Mouse (Mus musculus) heart, embryonic 10.5 days (tissue): ENCODE data around the gene Kif16b. TPM values are rescaled to one million over a fixed set of nuclear protein-coding genes. Genes with fewer than 3 reads are reported as not detected.

Experiments
- DNase-seq: peaks from one replicate; pipeline ENCODE4 v3.0.0-alpha.2; 2017; ENCODE audit warnings: low spot score
- H3K27ac ChIP-seq: fragments of 300-500 bp; sonication (generic); 2 replicates; pipeline ENCODE4 v1.5.1; 2016; ENCODE audit warnings: mild to moderate bottlenecking
- H3K27me3 ChIP-seq: fragments of 300-500 bp; sonication (generic); 2 replicates; pipeline ENCODE4 v1.6.1; 2016; ENCODE audit warnings: mild to moderate bottlenecking; ENCODE audit not compliant: poor library complexity, insufficient read depth, severe bottlenecking
- H3K36me3 ChIP-seq: fragments of 300-500 bp; sonication (generic); 2 replicates; pipeline ENCODE4 v1.6.1; 2016; ENCODE audit warnings: mild to moderate bottlenecking, moderate library complexity
- H3K4me1 ChIP-seq: fragments of 300-500 bp; sonication (generic); 2 replicates; pipeline ENCODE4 v1.6.1; 2016; ENCODE audit warnings: mild to moderate bottlenecking
- H3K4me3 ChIP-seq: fragments of 300-500 bp; sonication (generic); 2 replicates; pipeline ENCODE4 v1.5.1; 2016; ENCODE audit warnings: mild to moderate bottlenecking, moderate library complexity
- H3K9me3 ChIP-seq: fragments of 300-500 bp; sonication (generic); 2 replicates; pipeline ENCODE4 v1.6.1; 2016; ENCODE audit warnings: mild to moderate bottlenecking, moderate library complexity
- WGBS: fragments of 180-500 bp; shearing (Covaris S2); methylation state at CpG from one replicate; pipeline ENCODE4 v1.1.7; 2016; 5-methylcytosine and 5-hydroxymethylcytosine counted together
- polyA plus RNA-seq: library from polyadenylated mRNA; unstranded; fragments of >200 nt; fragmentation: Nextera tagmentation; extraction: Ambion mirVana; gene quantifications from 2 replicates; pipeline ENCODE4 v1.2.1, GENCODE M21; 2016

The Kif16b gene
- polyA plus RNA-seq, 1 experiment from 2014 or later = 9.6 TPM

DNA sequence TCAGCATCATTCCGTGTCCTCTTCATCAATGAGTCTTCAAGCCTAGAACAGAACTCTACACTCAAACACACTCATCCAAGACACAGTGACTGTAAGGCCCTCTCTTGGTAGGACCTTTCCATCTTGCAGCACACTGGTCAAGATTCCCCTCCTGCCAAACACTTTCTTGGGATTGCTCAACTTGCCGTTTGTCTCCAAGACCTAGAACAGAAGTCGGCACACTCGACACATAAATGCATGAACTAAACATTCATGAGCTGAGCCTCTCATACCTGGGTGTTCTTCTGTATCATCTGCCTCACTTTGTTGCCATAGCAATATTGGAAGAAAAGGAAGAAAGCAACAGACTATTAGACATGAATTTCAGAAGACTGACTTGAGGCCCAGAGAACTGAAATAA, 16.9 kb downstream of the Kif16b start:
- H3K27ac ChIP-seq = no peak overlapping the region
- H3K4me3 ChIP-seq = no peak overlapping the region
- no peaks in the 10 kb centered on the region for H3K27me3 ChIP-seq
- DNase-seq = no peak
- peaks cover 32% of the 10 kb centered on the region for H3K4me1 ChIP-seq
- H3K36me3 ChIP-seq = no peaks in the 10 kb centered on the region
- WGBS = 92% methylated on average over 4 of the region's 4 CpGs
- no peaks in the 10 kb centered on the region for H3K9me3 ChIP-seq

DNA sequence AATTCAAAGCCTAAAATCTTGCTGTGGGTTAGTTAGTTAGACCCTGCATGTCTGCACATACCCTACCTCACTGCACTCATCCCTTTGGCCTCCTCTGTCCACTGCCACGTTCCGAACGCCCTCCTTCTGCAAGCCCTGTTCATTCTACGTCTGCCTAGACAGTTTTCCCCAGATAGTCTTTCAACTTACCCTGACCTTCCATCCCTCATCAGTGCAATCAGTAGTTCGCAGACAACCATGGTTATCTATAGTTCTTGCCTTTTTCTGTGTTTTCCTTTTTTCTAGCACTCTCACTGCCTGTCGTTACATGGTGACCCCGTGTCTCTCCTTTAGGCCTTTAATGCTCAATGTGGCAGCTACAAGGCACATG, 17.7 kb downstream of the Kif16b start:
- no peak overlapping the region for H3K27ac ChIP-seq
- peaks cover 36% of the 10 kb centered on the region for H3K4me1 ChIP-seq
- H3K9me3 ChIP-seq = no peaks in the 10 kb centered on the region
- DNase-seq = no peak
- 63% methylated on average over 7 of the region's 7 CpGs for WGBS
- H3K4me3 ChIP-seq = no peak overlapping the region
- no peaks in the 10 kb centered on the region for H3K36me3 ChIP-seq
- no peaks in the 10 kb centered on the region for H3K27me3 ChIP-seq

DNA sequence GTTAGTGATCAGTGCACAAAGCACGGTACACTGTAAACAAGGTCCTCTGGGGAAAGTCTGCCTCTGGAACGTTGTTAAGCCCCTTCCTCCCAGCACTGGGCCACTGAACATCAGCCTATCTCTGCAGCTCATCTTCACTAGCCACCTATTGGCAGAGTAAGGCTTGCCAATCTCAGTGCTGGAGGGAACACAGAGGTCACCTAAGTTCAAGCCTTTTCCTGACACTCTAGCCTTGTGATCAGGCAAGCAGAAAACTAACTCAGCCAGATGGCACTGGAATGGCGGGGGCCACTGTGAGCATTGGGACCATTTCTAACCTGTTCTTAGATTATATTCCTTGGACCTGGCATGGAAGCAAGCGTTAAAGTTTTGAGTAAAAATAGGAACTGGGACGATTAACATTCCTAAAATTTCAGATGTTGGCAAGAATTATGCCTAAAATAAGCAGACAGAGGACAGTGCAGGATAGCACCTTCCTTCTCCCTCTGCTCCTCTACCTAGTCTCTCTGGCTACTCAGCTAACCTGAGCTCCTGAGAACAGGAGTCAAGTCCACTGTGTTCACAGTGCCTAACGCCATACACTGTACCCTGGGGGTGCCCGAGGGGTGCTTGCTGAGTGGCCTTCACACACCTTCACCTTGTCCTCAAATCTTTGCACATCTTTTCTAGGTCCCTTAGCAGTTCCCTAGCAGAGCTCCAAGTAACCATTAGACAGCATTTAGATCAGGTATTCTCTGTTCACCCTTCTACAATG, 18.3 kb downstream of the Kif16b start:
- DNase-seq = no peak
- no peak overlapping the region for H3K27ac ChIP-seq
- H3K4me1 ChIP-seq = peaks cover 36% of the 10 kb centered on the region
- no peaks in the 10 kb centered on the region for H3K9me3 ChIP-seq
- 60% methylated on average over 7 of the region's 7 CpGs for WGBS
- H3K36me3 ChIP-seq = no peaks in the 10 kb centered on the region
- H3K4me3 ChIP-seq = no peak overlapping the region
- H3K27me3 ChIP-seq = no peaks in the 10 kb centered on the region

DNA sequence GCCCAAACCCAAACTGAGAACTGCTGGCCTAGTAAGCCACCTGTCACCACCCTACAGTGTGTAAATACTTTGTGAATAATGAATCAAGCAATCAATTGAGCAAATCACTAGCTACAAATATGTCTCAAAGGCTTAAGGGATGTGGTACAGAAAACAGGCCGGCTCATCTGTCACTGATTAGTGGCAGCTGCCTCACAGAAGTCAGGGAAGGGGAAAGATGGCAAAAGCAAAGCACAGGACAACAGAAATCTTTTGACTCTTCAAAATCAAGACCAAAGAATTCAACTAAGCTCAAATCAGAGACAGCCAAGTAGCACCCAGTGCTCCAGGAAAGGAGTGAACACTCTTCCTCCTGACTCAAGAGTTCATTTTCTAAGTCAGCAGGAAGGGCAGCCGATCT, 18.9 kb downstream of the Kif16b start:
- Histone ChIP-seq H3K36me3 (no peaks in the 10 kb centered on the region), H3K27ac (no peak overlapping the region), H3K9me3 (no peaks in the 10 kb centered on the region), H3K4me3 (no peak overlapping the region), H3K27me3 (no peaks in the 10 kb centered on the region), H3K4me1 (peaks cover 36% of the 10 kb centered on the region)
- WGBS = 56% methylated on average over 2 of the region's 2 CpGs
- no peak for DNase-seq

DNA sequence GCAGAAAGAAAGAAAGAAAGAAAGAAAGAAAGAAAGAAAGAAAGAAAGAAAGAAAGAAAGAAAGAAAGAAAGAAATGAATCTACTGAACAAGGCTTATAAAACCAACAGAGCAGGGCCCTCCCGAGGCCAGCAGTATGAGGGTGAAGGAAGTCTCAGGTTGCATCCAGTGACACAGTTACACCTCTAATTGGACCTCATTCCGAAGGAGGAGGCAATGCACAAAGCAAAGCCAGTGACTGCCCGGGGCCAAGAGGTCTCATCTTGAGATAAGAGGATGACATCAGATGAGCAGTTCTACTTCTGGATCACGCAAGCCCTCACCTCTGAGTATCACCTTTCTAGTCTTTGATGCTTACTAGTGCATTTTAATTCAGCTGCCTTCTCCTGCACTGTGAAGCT, 20.2 kb downstream of the Kif16b start:
- Histone ChIP-seq H3K4me3 (no peak overlapping the region), H3K4me1 (peaks cover 40% of the 10 kb centered on the region), H3K27ac (peak overlapping the region; percentile 36; the same call in 1 of the 2 replicates), H3K27me3 (no peaks in the 10 kb centered on the region), H3K9me3 (no peaks in the 10 kb centered on the region), H3K36me3 (no peaks in the 10 kb centered on the region)
- WGBS = 31% methylated on average over 4 of the region's 4 CpGs
- no peak for DNase-seq

DNA sequence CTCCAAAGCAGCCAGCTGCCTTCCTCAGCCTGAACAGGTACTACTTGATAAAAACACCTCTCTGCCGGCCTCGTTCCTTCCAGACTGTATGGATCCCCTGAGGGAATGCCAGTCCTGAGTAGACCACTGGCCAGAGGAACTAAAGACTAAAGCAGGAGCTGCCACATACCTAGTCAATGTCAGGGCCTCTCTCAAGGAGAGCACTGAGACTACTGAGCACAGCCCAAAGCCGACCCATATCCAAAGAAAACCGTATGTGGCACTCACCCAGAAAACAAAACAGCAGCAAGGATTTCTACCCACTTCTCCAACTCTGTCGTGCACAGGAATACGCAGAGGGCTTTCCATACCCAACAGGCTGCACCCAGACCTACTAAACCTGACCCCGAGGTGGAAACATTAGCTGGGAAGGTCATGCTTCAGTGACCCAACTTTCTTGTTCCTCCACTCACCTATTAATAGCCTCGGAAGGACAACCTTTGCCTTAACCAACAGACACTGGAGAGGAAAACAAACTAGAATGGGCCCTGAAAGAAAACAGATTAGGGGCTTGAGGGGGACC, 22.0 kb downstream of the Kif16b start:
- Histone ChIP-seq H3K4me1 (peaks cover 43% of the 10 kb centered on the region), H3K27me3 (no peaks in the 10 kb centered on the region), H3K36me3 (no peaks in the 10 kb centered on the region), H3K27ac (no peak overlapping the region), H3K4me3 (no peak overlapping the region), H3K9me3 (no peaks in the 10 kb centered on the region)
- no peak for DNase-seq
- WGBS = 69% methylated on average over 8 of the region's 8 CpGs

DNA sequence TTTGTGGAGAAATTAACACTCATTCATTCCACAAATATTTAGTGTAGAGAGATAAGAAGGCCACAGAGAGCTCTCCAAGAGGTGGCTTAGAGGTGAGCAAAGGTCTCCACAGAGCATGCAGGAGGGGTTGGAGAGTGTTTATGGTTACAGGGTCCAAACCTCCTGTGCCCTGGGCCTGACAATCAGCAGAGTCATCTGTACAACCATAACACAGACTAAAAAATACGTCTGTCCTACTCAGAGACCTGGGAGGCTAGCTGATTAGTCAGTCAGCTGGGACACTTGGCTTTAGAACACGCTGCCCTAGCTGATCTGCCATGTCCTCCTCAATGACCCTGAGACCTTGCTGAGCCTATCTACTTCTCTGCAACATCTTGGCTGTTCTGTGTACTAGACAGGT, 24.7 kb downstream of the Kif16b start:
- H3K4me1 ChIP-seq = peaks cover 25% of the 10 kb centered on the region
- H3K27me3 ChIP-seq = no peaks in the 10 kb centered on the region
- DNase-seq = no peak
- no peaks in the 10 kb centered on the region for H3K9me3 ChIP-seq
- no peak overlapping the region for H3K4me3 ChIP-seq
- no peak overlapping the region for H3K27ac ChIP-seq
- no peaks in the 10 kb centered on the region for H3K36me3 ChIP-seq
- 49% methylated on average over 2 of the region's 2 CpGs for WGBS

DNA sequence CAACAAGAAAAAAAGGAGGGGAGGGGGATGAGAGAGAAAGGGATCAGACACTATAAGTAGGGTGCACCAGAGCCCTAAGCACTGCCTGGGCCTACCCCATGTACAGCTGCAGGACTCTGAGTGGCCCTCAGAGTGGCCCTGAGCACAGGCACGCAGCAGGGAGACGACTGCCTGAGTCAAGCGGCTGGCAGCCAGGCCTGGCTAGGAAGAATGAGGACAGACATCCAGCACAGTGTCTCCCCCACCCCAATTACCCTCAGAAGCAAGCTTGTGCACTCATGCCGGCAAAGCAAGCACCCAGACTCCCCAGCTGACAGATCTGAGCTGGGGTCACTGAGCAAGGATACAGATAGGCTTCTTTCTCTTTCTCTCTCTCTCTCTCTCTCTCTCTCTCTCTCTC, 25.4 kb downstream of the Kif16b start:
- DNase-seq = no peak
- WGBS = 37% methylated on average over 4 of the region's 4 CpGs

DNA sequence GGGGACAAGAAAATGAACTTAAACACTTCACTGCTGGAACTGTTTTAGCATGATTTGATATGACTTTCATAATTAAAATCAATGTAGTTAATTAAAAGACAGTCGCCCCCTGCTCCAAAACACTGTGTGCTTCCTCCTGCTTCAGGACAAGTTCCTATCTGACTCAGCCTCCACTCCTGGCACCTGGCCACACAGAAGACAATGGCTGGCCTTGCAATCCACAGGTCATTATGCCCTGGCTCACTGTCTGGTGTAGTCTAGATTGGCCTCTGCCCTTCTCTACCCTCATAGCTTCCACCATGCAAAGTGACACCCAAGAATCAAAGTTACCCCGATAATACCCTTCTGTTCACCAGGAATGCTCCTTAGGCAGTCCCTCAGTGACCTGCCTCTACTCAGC, 26.8 kb downstream of the Kif16b start:
- no peak for DNase-seq
- WGBS = 93% methylated on average over 2 of the region's 2 CpGs
- H3K9me3 ChIP-seq = no peaks in the 10 kb centered on the region
- no peak overlapping the region for H3K4me3 ChIP-seq
- H3K4me1 ChIP-seq = peaks cover 12% of the 10 kb centered on the region
- no peak overlapping the region for H3K27ac ChIP-seq
- no peaks in the 10 kb centered on the region for H3K36me3 ChIP-seq
- H3K27me3 ChIP-seq = no peaks in the 10 kb centered on the region

More for the DNA sequence above, 25.4 kb downstream of the Kif16b start:
- H3K36me3 ChIP-seq = no peaks in the 10 kb centered on the region
- H3K4me1 ChIP-seq = peaks cover 18% of the 10 kb centered on the region
- H3K27me3 ChIP-seq = no peaks in the 10 kb centered on the region
- H3K9me3 ChIP-seq = no peaks in the 10 kb centered on the region
- no peak overlapping the region for H3K27ac ChIP-seq
- no peak overlapping the region for H3K4me3 ChIP-seq

DNA sequence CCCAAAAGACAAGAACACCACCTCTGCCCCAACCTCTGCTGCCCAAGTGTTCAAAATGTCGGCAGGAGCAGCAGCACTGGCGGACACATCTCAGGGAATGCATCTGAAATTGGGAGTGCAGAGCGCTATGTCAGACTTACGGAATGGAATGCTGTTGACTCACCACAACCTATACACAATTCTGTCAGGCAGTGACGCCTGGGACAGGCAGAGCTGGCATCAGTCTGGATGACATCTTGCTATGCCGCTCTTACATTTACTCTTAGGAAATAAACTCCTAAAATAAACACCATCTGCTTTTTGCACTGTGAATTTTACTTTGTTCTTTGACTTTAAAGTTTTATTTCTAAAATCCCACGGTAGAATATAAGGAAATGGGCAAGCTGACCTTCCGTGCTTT, 31.3 kb downstream of the Kif16b start:
- H3K9me3 ChIP-seq = no peaks in the 10 kb centered on the region
- H3K4me3 ChIP-seq = no peak overlapping the region
- no peak overlapping the region for H3K27ac ChIP-seq
- WGBS = 88% methylated on average over 8 of the region's 8 CpGs
- H3K27me3 ChIP-seq = no peaks in the 10 kb centered on the region
- DNase-seq = no peak
- H3K4me1 ChIP-seq = no peaks in the 10 kb centered on the region
- H3K36me3 ChIP-seq = no peaks in the 10 kb centered on the region

DNA sequence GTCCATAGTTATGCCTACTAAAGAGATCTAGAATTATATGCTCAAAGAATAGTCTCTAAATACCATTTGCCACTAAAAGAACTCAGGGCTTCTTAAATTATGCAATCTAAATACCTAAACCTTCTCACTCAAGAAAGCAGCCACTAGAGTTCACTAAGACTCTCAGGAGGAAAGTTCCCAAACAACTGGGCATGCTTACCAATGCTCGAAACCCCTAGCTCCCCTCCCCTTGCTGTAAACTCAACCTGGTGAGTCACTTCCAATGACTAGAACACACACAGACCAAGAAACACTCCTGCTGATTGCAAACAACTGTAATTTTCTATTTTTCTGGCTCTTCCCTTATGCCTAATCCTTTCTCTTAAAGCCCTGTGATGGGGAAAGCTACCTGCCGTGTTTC, 33.9 kb downstream of the Kif16b start:
- Histone ChIP-seq H3K4me3 (no peak overlapping the region), H3K4me1 (no peaks in the 10 kb centered on the region), H3K36me3 (0 out of 2 replicates have a peak, but pooled peaks cover 2% of the 10 kb centered on the region), H3K9me3 (no peaks in the 10 kb centered on the region), H3K27me3 (no peaks in the 10 kb centered on the region), H3K27ac (no peak overlapping the region)
- 87% methylated on average over 2 of the region's 2 CpGs for WGBS
- DNase-seq = no peak

DNA sequence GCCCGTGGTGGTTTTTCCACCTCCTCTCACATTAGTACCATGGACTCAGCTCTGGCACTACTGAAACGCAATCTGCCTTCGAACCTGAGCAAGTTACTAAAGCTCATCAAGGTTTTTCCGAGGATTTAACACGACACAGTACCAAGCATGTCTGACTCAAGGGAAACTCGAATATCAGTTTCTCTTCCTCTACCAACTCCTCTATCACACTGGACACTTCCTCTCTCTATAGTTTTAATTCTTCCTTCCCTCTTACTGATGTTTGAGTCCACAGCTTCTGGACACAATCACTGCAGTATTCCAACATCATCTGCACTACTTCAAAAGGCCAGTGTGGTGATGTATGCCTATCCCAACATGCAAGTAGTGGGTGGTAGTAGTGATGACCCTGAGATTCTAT, 40.3 kb downstream of the Kif16b start:
- no peaks in the 10 kb centered on the region for H3K9me3 ChIP-seq
- WGBS = 76% methylated on average over 6 of the region's 6 CpGs
- no peaks in the 10 kb centered on the region for H3K4me1 ChIP-seq
- DNase-seq = no peak
- H3K27ac ChIP-seq = no peak overlapping the region
- H3K27me3 ChIP-seq = no peaks in the 10 kb centered on the region
- H3K36me3 ChIP-seq = 0 out of 2 replicates have a peak, but pooled peaks cover 2% of the 10 kb centered on the region
- no peak overlapping the region for H3K4me3 ChIP-seq

DNA sequence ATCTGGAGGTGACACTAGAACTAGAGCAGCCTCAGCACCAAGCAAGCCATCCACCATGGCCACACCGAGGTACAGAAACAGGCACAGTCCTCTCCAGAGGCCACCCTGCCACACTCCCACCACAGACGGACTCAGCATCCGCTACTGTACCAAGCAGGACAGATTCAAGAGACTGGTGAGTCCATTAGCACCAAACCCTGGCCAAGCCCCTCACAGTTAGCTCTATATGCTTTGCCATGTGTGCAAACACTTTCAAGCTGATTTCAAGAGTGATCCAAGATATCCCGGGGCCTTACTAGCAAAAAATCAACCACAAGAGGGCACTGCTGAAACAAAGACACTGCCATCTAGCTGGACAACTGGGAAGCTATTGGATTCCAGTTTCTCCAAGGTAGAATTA, 41.9 kb downstream of the Kif16b start:
- Histone ChIP-seq H3K36me3 (0 out of 2 replicates have a peak, but pooled peaks cover 2% of the 10 kb centered on the region), H3K27me3 (no peaks in the 10 kb centered on the region), H3K4me3 (no peak overlapping the region), H3K9me3 (no peaks in the 10 kb centered on the region), H3K4me1 (no peaks in the 10 kb centered on the region), H3K27ac (no peak overlapping the region)
- no peak for DNase-seq
- 60% methylated on average over 4 of the region's 4 CpGs for WGBS

DNA sequence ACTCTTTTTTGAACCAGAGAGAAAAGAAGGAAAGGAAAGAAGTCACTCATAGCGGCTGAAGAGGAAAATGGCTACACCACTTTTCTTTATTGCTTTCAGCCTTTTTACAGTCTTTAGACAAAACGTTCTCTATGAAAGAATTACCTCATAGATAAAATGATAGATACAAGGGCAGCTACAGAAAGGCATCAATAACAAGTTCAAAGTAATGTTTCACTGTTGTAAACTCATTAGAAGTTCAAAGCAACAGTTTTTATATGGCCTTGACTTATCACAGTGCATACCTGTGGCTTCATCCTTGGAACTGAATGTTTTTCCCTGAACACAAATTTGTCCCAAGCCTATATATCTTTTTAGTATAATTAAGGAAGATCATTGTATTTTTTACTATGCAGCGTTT, 62.6 kb downstream of the Kif16b start:
- no peaks in the 10 kb centered on the region for H3K4me1 ChIP-seq
- no peak for DNase-seq
- H3K9me3 ChIP-seq = no peaks in the 10 kb centered on the region
- 67% methylated on average over 3 of the region's 3 CpGs for WGBS
- H3K4me3 ChIP-seq = no peak overlapping the region
- no peak overlapping the region for H3K27ac ChIP-seq
- no peaks in the 10 kb centered on the region for H3K27me3 ChIP-seq
- no peaks in the 10 kb centered on the region for H3K36me3 ChIP-seq
